8 mouse cellular contexts compared by ENCODE assay signal in genomic region chr6:31596346-31597135, GRCm38 (mm10). TPM values are rescaled to one million over a fixed set of nuclear protein-coding genes. Genes with fewer than 3 reads are reported as not detected.
DNase-seq lines count a peak whose midpoint lies in the region; ATAC-seq lines count a peak whose summit lies in the region.

No protein-coding gene starts in this region.

- peak; percentile 90 for ATAC-seq in forebrain, embryonic 13.5 days
- ATAC-seq in stomach, embryonic 16.5 days (ENCODE audit: insufficient read depth, low FRiP score): peak; percentile 71
- ATAC-seq in granulocyte monocyte progenitor cell, adult 5-6 weeks (replicated peaks; ENCODE audit: poor library complexity, severe bottlenecking): no peak

- DNase-seq in adrenal gland, postnatal 14 days: peak; percentile 27
- no peak for DNase-seq in adrenal gland, postnatal 25 days
- peak; percentile 46 to 51 for DNase-seq in heart, postnatal 36 days
- DNase-seq in layer of hippocampus, postnatal 10 days (ENCODE audit: low spot score in 2 of 2): peak; percentile 58 to 69
- DNase-seq in lung, postnatal 4 days: peak; percentile 69 to 80

- H3K27ac ChIP-seq in forebrain, embryonic 13.5 days: peak overlapping the region; percentile 95
- peak overlapping the region; percentile 65 for H3K27ac ChIP-seq in stomach, embryonic 16.5 days (ENCODE audit: low read length)

- H3K4me1 ChIP-seq in forebrain, embryonic 13.5 days: peaks cover 55% of the 10 kb centered on the region
- peaks cover 24% of the 10 kb centered on the region for H3K4me1 ChIP-seq in stomach, embryonic 16.5 days (ENCODE audit: control insufficient read depth, insufficient read depth, low read length)

- H3K27me3 ChIP-seq in forebrain, embryonic 13.5 days: no peaks in the 10 kb centered on the region
- no peaks in the 10 kb centered on the region for H3K27me3 ChIP-seq in stomach, embryonic 16.5 days (ENCODE audit: control insufficient read depth, insufficient read depth, low read length)

- peak overlapping the region; percentile 50 for H3K9ac ChIP-seq in forebrain, embryonic 13.5 days
- H3K9ac ChIP-seq in stomach, embryonic 16.5 days (ENCODE audit: low read length): 0 out of 2 replicates have a peak overlapping the region, but pooled peaks have one; percentile 12

- H3K9me3 ChIP-seq in forebrain, embryonic 13.5 days (replicated peaks): no peaks in the 10 kb centered on the region
- 0 out of 2 replicates have a peak, but pooled peaks cover 3% of the 10 kb centered on the region for H3K9me3 ChIP-seq in stomach, embryonic 16.5 days (replicated peaks; ENCODE audit: control insufficient read depth, low read length)

- intact Hi-C loops in heart, postnatal 36 days (cut with DNase I): no loop called here

- peak overlapping the region; percentile 49 for H3K4me2 ChIP-seq in forebrain, embryonic 13.5 days
- peak overlapping the region; percentile 20; the same call in 1 of the 2 replicates for H3K4me2 ChIP-seq in stomach, embryonic 16.5 days (ENCODE audit: low read depth, low read length)

- no peak overlapping the region for H3K4me3 ChIP-seq in forebrain, embryonic 13.5 days
- H3K4me3 ChIP-seq in stomach, embryonic 16.5 days (replicated peaks; ENCODE audit: low read length): no peak overlapping the region

- H3K36me3 ChIP-seq in forebrain, embryonic 13.5 days (ENCODE audit: poor library complexity, severe bottlenecking): no peaks in the 10 kb centered on the region
- H3K36me3 ChIP-seq in stomach, embryonic 16.5 days (ENCODE audit: control insufficient read depth, insufficient read depth, low read length): no peaks in the 10 kb centered on the region

- WGBS in forebrain, embryonic 13.5 days: 3% methylated on average over 20 of the region's 20 CpGs
- WGBS in stomach, embryonic 16.5 days: 20% methylated on average over 20 of the region's 20 CpGs

RNA-seq across cellular contexts. Expression of gene Podxl, which starts 32.8 kb away (rescaled TPM):
- 49.5 and 49.6 TPM in 2 replicates for total RNA-seq in adrenal gland, postnatal 14 days (2021)
- 36.3 and 41.7 TPM in 2 replicates for total RNA-seq in adrenal gland, postnatal 25 days (2021)
- 13.2 and 15.9 TPM in 2 replicates for polyA plus RNA-seq in forebrain, embryonic 13.5 days (2015; fragmentation: Nextera tagmentation; extraction: Ambion mirVana)
- 10 to 100 TPM; 71.9 to 90.8 TPM for total RNA-seq in heart, postnatal 36 days (2021)
- 10 to 100 TPM; 19.2 to 21.1 TPM for total RNA-seq in layer of hippocampus, postnatal 10 days (2021)
- polyA plus RNA-seq in stomach, embryonic 16.5 days (2015; fragmentation: Nextera tagmentation; extraction: Ambion mirVana): 17.0 and 18.5 TPM in 2 replicates
- not detected in 2 replicates for total RNA-seq in granulocyte monocyte progenitor cell, adult 5-6 weeks (2014; fragmentation: Nextera tagmentation)
- total RNA-seq in granulocyte monocyte progenitor cell, adult 5-6 weeks (2017): 0.05 TPM in 1 of 2 replicates, not detected in the other

Comparison
In these comparisons a context has a peak if more than half of its experiments do, and no peak if none do; other contexts are left out.
1. RNA of gene Podxl, which starts 32.8 kb away (total RNA-seq): 71.9 to 90.8 TPM in heart, postnatal 36 days, 49.5 to 49.6 TPM in adrenal gland, postnatal 14 days, 36.3 to 41.7 TPM in adrenal gland, postnatal 25 days and 19.2 to 21.1 TPM in layer of hippocampus, postnatal 10 days; 0.05 TPM in granulocyte monocyte progenitor cell, adult 5-6 weeks; every median in the first group is over 10 times any median in the second.